Mouse (Mus musculus): ENCODE data around the gene Rad9b. TPM values are rescaled to one million over a fixed set of nuclear protein-coding genes. Genes with fewer than 3 reads are reported as not detected.
A peak's percentile ranks its signal among the peaks of the same experiment; 100 is the strongest.

The Rad9b gene
- total and polyA plus RNA-seq, 2 experiments from 2014 or later, result 8.3 to 15.0 TPM

GRCm38 (mm10) chr5:122390671-122391070 lies 36.6 kb upstream of the Rad9b start:
- ATAC-seq (no peak), DNase-seq (ENCODE audit: low spot score) (no peak)
- Histone ChIP-seq H3K27ac (no peak overlapping the region), H3K9me3 (ENCODE audit: low read length) (no peaks in the 10 kb centered on the region), H3K9ac (replicated peaks; ENCODE audit: low read length) (no peak overlapping the region), H3K36me3 (ENCODE audit: insufficient read depth, low read length) (no peaks in the 10 kb centered on the region), H3K27me3 (ENCODE audit: insufficient read depth, low read length) (no peaks in the 10 kb centered on the region), H3K4me3 (ENCODE audit: low read length) (no peak overlapping the region), H3K4me1 (ENCODE audit: insufficient read depth, low read length) (no peaks in the 10 kb centered on the region), H3K4me2 (ENCODE audit: low read depth, low read length) (no peak overlapping the region)
- no peak for TF ChIP-seq CTCF (IDR thresholded peaks at IDR 0.05; ENCODE audit: low read depth)

- no peak for DNase-seq (ENCODE audit: low spot score)
- Histone ChIP-seq H3K9me3 (ENCODE audit: low read length) (no peaks in the 10 kb centered on the region), H3K36me3 (ENCODE audit: insufficient read depth, low read length) (no peaks in the 10 kb centered on the region), H3K4me2 (ENCODE audit: low read depth, low read length) (no peak overlapping the region), H3K27me3 (ENCODE audit: insufficient read depth, low read length) (no peaks in the 10 kb centered on the region), H3K9ac (replicated peaks; ENCODE audit: low read length) (no peak overlapping the region), H3K27ac (no peak overlapping the region), H3K4me3 (ENCODE audit: low read length) (no peak overlapping the region), H3K4me1 (ENCODE audit: insufficient read depth, low read length) (no peaks in the 10 kb centered on the region)
- 89% methylated on average over 5 of the region's 5 CpGs for WGBS
- TF ChIP-seq CTCF (IDR thresholded peaks at IDR 0.05; ENCODE audit: low read depth), result no peak
- ATAC-seq, result no peak
Observed at GRCm38 (mm10) chr5:122390006-122390405, 36.0 kb upstream of the Rad9b start.

DNA sequence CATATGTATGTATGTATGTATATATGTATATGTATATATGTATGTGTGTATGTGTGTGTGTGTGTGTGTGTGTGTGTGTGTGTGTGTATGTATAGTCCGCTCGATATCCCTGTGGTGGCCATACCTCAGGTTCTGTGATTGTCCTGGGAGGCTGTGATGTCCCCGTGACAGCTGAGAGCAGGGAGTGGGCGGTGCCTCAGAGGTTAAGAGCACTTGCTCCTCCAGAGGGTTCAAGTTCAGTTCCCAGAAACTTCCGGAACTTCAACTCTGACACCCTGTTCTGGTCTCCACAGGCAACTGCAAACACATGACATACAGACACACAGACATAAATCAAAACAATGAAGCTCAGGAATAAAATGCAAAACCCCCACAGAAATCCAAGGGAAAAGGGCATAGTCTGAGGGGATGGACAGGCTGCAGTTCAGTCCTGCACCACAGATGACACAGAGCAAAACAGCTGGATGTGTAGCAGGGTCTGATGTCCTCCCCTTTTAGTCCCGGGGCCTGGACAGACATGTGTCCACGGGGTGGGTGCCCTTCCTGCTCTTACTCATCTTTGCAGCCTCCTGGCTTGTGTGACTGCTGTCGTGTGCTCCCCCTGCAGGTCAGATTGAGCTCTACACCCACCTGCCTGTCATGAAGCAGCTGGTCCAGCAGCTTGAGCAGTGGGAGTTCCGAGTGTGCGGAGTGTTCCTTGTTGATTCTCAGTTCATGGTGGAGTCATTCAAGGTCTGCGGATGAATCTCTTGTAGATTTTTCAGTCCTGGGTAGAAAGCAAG lies 25.5 kb upstream of the Rad9b start:
- DNase-seq (ENCODE audit: low spot score), result peak; percentile 91
- TF ChIP-seq CTCF (IDR thresholded peaks at IDR 0.05; ENCODE audit: low read depth), result peak; percentile 94
- H3K27me3 ChIP-seq (ENCODE audit: insufficient read depth, low read length), result no peaks in the 10 kb centered on the region
- H3K9me3 ChIP-seq (ENCODE audit: low read length), result no peaks in the 10 kb centered on the region
- H3K4me1 ChIP-seq (ENCODE audit: insufficient read depth, low read length), result no peaks in the 10 kb centered on the region
- 55% methylated on average over 11 of the region's 11 CpGs for WGBS
- peaks cover 30% of the 10 kb centered on the region for H3K36me3 ChIP-seq (ENCODE audit: insufficient read depth, low read length)
- H3K4me2 ChIP-seq (ENCODE audit: low read depth, low read length), result no peak overlapping the region
- H3K27ac ChIP-seq, result no peak overlapping the region
- peak; percentile 87 for ATAC-seq
- H3K9ac ChIP-seq (replicated peaks; ENCODE audit: low read length), result no peak overlapping the region
- no peak overlapping the region for H3K4me3 ChIP-seq (ENCODE audit: low read length)

GRCm38 (mm10) chr5:122378171-122378570 lies 24.1 kb upstream of the Rad9b start:
- ATAC-seq (no peak), DNase-seq (ENCODE audit: low spot score) (no peak)
- Histone ChIP-seq H3K9me3 (ENCODE audit: low read length) (no peaks in the 10 kb centered on the region), H3K27me3 (ENCODE audit: insufficient read depth, low read length) (no peaks in the 10 kb centered on the region), H3K36me3 (ENCODE audit: insufficient read depth, low read length) (peaks cover 30% of the 10 kb centered on the region), H3K4me3 (ENCODE audit: low read length) (no peak overlapping the region), H3K4me2 (ENCODE audit: low read depth, low read length) (no peak overlapping the region), H3K4me1 (ENCODE audit: insufficient read depth, low read length) (0 out of 2 replicates have a peak, but pooled peaks cover under 1% of the 10 kb centered on the region), H3K9ac (replicated peaks; ENCODE audit: low read length) (no peak overlapping the region), H3K27ac (no peak overlapping the region)
- TF ChIP-seq CTCF (IDR thresholded peaks at IDR 0.05; ENCODE audit: low read depth), result no peak
- WGBS, result 96% methylated on average over 12 of the region's 12 CpGs

DNA sequence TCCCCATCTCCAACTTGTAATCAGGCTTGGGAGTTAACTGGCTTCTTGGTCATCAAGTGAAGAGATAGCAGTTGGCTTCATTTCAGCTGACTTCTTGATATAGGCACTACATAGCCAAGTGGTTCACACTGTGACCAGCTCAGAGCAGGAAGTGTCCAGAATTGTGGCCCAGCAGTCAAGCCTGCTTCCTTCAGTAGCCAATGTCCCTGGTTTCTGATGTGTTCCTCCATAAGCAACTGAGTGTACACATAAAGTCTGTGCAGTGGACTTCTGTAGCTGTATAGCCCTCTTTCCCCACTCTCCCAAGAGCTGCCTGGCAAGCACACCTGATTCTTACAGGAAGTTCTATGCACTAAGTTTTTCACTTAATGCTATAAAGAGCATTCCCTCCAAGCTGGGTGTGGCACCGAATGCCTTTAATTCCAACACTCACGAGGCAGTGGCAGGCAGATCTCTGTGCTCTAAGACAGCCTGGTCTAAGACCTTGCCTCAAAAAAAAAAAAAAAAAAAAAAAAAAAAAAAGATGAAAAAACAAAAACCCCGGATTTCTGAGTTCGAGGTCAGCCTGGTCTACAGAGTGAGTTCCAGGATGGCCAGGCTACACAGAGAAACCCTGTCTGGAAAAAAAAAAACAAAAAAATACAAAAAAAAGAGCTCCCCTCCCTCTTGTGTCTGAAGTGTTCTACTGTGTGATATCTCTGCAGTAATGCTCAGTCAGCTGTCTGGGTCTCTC lies 23.2 kb upstream of the Rad9b start:
- no peak overlapping the region for H3K9ac ChIP-seq (replicated peaks; ENCODE audit: low read length)
- ATAC-seq (no peak), DNase-seq (ENCODE audit: low spot score) (no peak)
- 93% methylated on average over 4 of the region's 4 CpGs for WGBS
- peaks cover 28% of the 10 kb centered on the region for H3K36me3 ChIP-seq (ENCODE audit: insufficient read depth, low read length)
- H3K27ac ChIP-seq, result no peak overlapping the region
- no peak overlapping the region for H3K4me3 ChIP-seq (ENCODE audit: low read length)
- no peaks in the 10 kb centered on the region for H3K27me3 ChIP-seq (ENCODE audit: insufficient read depth, low read length)
- H3K4me2 ChIP-seq (ENCODE audit: low read depth, low read length), result no peak overlapping the region
- H3K9me3 ChIP-seq (ENCODE audit: low read length), result no peaks in the 10 kb centered on the region
- peaks cover 4% of the 10 kb centered on the region; the same call in 1 of the 2 replicates for H3K4me1 ChIP-seq (ENCODE audit: insufficient read depth, low read length)
- no peak for TF ChIP-seq CTCF (IDR thresholded peaks at IDR 0.05; ENCODE audit: low read depth)

DNA sequence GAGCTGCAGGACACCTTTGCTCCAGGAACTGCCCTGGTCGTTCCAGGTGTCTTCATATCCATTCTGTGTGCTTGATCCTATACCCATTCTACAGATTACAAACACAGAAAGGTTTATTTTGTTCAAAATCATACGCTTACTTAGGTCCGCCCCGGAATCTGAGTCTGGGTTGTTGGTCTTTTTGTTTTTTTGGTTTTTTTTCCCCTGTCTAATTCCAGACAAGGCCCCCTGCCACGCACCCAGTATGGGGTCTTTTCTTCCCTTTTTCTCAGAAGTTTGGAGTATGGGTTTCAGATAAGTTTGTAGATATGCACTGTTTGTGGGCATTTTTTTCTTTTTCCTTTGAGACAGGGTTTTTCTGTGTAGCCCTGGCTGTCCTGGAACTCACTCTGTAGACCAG lies 18.8 kb upstream of the Rad9b start:
- H3K27ac ChIP-seq, result peak overlapping the region; percentile 97
- no peaks in the 10 kb centered on the region for H3K9me3 ChIP-seq (ENCODE audit: low read length)
- no peak for TF ChIP-seq CTCF (IDR thresholded peaks at IDR 0.05; ENCODE audit: low read depth)
- H3K4me2 ChIP-seq (ENCODE audit: low read depth, low read length), result peak overlapping the region; percentile 70
- DNase-seq (ENCODE audit: low spot score) (no peak), ATAC-seq (no peak)
- H3K4me1 ChIP-seq (ENCODE audit: insufficient read depth, low read length), result peaks cover 4% of the 10 kb centered on the region; the same call in 1 of the 2 replicates
- peaks cover 18% of the 10 kb centered on the region for H3K36me3 ChIP-seq (ENCODE audit: insufficient read depth, low read length)
- peak overlapping the region; percentile 75 for H3K4me3 ChIP-seq (ENCODE audit: low read length)
- WGBS, result 3% methylated on average over 5 of the region's 5 CpGs
- H3K9ac ChIP-seq (replicated peaks; ENCODE audit: low read length), result peak overlapping the region; percentile 83
- H3K27me3 ChIP-seq (ENCODE audit: insufficient read depth, low read length), result no peaks in the 10 kb centered on the region
